In the genomic region with DNA sequence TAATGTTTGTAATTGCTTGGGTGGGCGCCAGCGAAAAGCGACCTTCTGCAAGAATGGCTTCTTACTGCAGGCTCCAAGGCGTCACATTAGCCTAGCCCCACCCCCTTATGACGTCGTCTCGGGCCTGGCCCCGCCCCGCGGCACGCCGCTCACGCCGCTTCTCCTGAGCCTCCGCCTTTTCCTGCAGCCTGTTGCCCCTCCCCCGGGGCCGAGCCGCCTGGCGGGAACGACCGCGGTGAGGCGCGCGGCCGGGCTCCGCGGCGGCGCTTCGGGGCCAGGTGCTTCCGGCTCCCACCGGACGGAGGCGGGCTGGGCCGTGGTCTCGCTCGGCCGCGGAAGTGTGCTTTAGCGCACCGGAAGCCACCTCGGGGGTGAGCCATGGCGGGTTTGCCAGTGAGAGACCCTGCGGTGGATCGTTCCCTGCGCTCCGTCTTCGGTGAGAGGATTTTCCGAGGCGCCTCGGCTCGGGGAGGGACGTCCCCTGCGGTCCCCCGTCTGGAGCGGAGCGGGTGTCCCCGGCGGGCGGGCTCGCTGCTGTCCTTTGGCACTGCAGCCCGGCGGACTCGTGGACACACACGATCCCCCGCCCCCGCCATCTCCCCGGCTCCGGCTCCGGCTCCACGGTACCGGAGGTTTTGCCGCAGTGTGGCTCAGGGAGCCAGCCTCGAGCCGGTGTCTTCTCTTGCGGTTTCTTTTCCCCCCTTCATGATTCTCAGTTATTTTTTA, we compare ENCODE assay signal across 8 mouse cellular contexts. TPM values are rescaled to one million over a fixed set of nuclear protein-coding genes. Genes with fewer than 3 reads are reported as not detected.
A peak's percentile ranks its signal among the peaks of the same experiment; 100 is the strongest.
DNase-seq lines count a peak whose midpoint lies in the region; ATAC-seq and TF ChIP-seq lines count a peak whose summit lies in the region.

Cstf2 (plus strand) TSS at position 201 of the 726 bp plus-strand sequence.

- peak within 1 kb of the TSS; percentile 56 for H3K4me3 ChIP-seq in embryonic facial prominence, embryonic 14.5 days (ENCODE audit: low read depth, low read length)
- peak within 1 kb of the TSS; percentile 54 for H3K4me3 ChIP-seq in limb, embryonic 14.5 days (replicated peaks; ENCODE audit: low read length)
- peak within 1 kb of the TSS; percentile 54 for H3K4me3 ChIP-seq in midbrain, postnatal 0 days (ENCODE audit: low read depth, low read length)

- no peaks in the 10 kb centered on the region; the same call in 1 of the 2 replicates for H3K27me3 ChIP-seq in embryonic facial prominence, embryonic 14.5 days (replicated peaks; ENCODE audit: control insufficient read depth, insufficient read depth, low read length)
- no peaks in the 10 kb centered on the region for H3K27me3 ChIP-seq in limb, embryonic 14.5 days (ENCODE audit: control insufficient read depth, insufficient read depth, low read length)
- H3K27me3 ChIP-seq in midbrain, postnatal 0 days (ENCODE audit: insufficient read depth, low read length), result no peaks in the 10 kb centered on the region

- peak; percentile 97 for ATAC-seq in embryonic facial prominence, embryonic 14.5 days (ENCODE audit: low read depth)
- ATAC-seq in limb, embryonic 14.5 days (ENCODE audit: low FRiP score, low read depth), result peak; percentile 99
- ATAC-seq in midbrain, postnatal 0 days (ENCODE audit: low FRiP score), result peak; percentile 99

- DNase-seq in 3T3-L1 (ENCODE audit: low read depth, low spot score), result peak; percentile 88
- DNase-seq in adrenal gland, postnatal 4 days (ENCODE audit: low spot score in 2 of 2), result peak; percentile 78 to 82
- peak; percentile 92 for DNase-seq in embryonic facial prominence, embryonic 14.5 days (ENCODE audit: low spot score)
- peak; percentile 93 for DNase-seq in heart, adult 8-10 months (ENCODE audit: low spot score)
- peak; percentile 98 for DNase-seq in kidney, adult 9 months
- peak; percentile 86 for DNase-seq in limb, embryonic 14.5 days (ENCODE audit: low spot score)
- DNase-seq in midbrain, postnatal 0 days (ENCODE audit: low spot score), result peak; percentile 92
- DNase-seq in spleen, postnatal 14 days (ENCODE audit: low spot score in 2 of 2), result peak; percentile 88

- TF ChIP-seq POLR2A in limb, embryonic 14.5 days (IDR thresholded peaks at IDR 0.05; ENCODE audit: borderline replicate concordance, extremely low read depth, insufficient read depth, insufficient read length), result peak; percentile 56; the same call in 1 of the 2 replicates

- H3K9me3 ChIP-seq in embryonic facial prominence, embryonic 14.5 days (ENCODE audit: control insufficient read depth, low read length), result no peaks in the 10 kb centered on the region
- H3K9me3 ChIP-seq in limb, embryonic 14.5 days (ENCODE audit: control insufficient read depth, low read length), result no peaks in the 10 kb centered on the region
- H3K9me3 ChIP-seq in midbrain, postnatal 0 days (ENCODE audit: low read length), result no peaks in the 10 kb centered on the region

- 32% methylated on average over 21 of the region's 77 CpGs for WGBS in embryonic facial prominence, embryonic 14.5 days
- 26% methylated on average over 52 of the region's 77 CpGs for WGBS in limb, embryonic 14.5 days
- 31% methylated on average over 64 of the region's 77 CpGs for WGBS in midbrain, postnatal 0 days

- H3K4me2 ChIP-seq in embryonic facial prominence, embryonic 14.5 days (ENCODE audit: low read depth, low read length), result peak within 1 kb of the TSS; percentile 51
- peak within 1 kb of the TSS; percentile 43 for H3K4me2 ChIP-seq in limb, embryonic 14.5 days (replicated peaks; ENCODE audit: low read depth, low read length, severe bottlenecking)
- peak within 1 kb of the TSS; percentile 42 for H3K4me2 ChIP-seq in midbrain, postnatal 0 days (ENCODE audit: low read depth, low read length, poor library complexity, severe bottlenecking)

- no peaks in the 10 kb centered on the region for H3K4me1 ChIP-seq in embryonic facial prominence, embryonic 14.5 days (ENCODE audit: control insufficient read depth, insufficient read depth, low read length)
- H3K4me1 ChIP-seq in limb, embryonic 14.5 days (ENCODE audit: control insufficient read depth, insufficient read depth, low read length), result no peaks in the 10 kb centered on the region
- no peaks in the 10 kb centered on the region for H3K4me1 ChIP-seq in midbrain, postnatal 0 days (ENCODE audit: insufficient read depth, low read length)

- peak within 1 kb of the TSS; percentile 87 for H3K27ac ChIP-seq in embryonic facial prominence, embryonic 14.5 days (replicated peaks; ENCODE audit: low read depth, low read length)
- peak within 1 kb of the TSS; percentile 90 for H3K27ac ChIP-seq in limb, embryonic 14.5 days (replicated peaks; ENCODE audit: low read depth, low read length)
- H3K27ac ChIP-seq in midbrain, postnatal 0 days (ENCODE audit: low read depth, low read length), result peak within 1 kb of the TSS; percentile 84

- H3K9ac ChIP-seq in embryonic facial prominence, embryonic 14.5 days (ENCODE audit: low read depth, low read length), result peak within 1 kb of the TSS; percentile 80
- H3K9ac ChIP-seq in limb, embryonic 14.5 days (ENCODE audit: low read depth, low read length, severe bottlenecking), result peak within 1 kb of the TSS; percentile 72
- H3K9ac ChIP-seq in midbrain, postnatal 0 days (replicated peaks; ENCODE audit: low read length, poor library complexity, severe bottlenecking), result peak within 1 kb of the TSS; percentile 66

- H3K36me3 ChIP-seq in embryonic facial prominence, embryonic 14.5 days (ENCODE audit: control insufficient read depth, insufficient read depth, low read length), result peaks cover 26% of the 10 kb centered on the region; the same call in 1 of the 2 replicates
- H3K36me3 ChIP-seq in limb, embryonic 14.5 days (ENCODE audit: control insufficient read depth, insufficient read depth, low read length), result peaks cover 8% of the 10 kb centered on the region; the same call in 1 of the 2 replicates
- H3K36me3 ChIP-seq in midbrain, postnatal 0 days (ENCODE audit: insufficient read depth, low read length), result no peaks in the 10 kb centered on the region

- TF ChIP-seq CTCF in midbrain, postnatal 0 days (IDR thresholded peaks at IDR 0.05), result no peak

RNA-seq across cellular contexts. Expression of gene Cstf2, which starts in this region (rescaled TPM):
- 10 to 100 TPM; 45.2 to 49.4 TPM for total RNA-seq in adrenal gland, postnatal 4 days (2021)
- 45.3 and 46.2 TPM in 2 replicates for polyA plus RNA-seq in embryonic facial prominence, embryonic 14.5 days (2014; fragmentation: Nextera tagmentation; extraction: Ambion mirVana)
- total RNA-seq in heart, adult 8-10 months (2022), result 10 to 100 TPM; 10.5 to 15.1 (median 12.3) TPM
- 30.6 and 31.4 TPM in 2 replicates for polyA plus RNA-seq in limb, embryonic 14.5 days (2012; rRNA removed)
- 38.4 and 46.4 TPM in 2 replicates for polyA plus RNA-seq in limb, embryonic 14.5 days (2014; fragmentation: Nextera tagmentation; extraction: Ambion mirVana)
- total RNA-seq in midbrain, postnatal 0 days (2014; rRNA removed), result 89.2 and 106 TPM in 2 replicates
- 52.7 and 53.0 TPM in 2 replicates for polyA plus RNA-seq in midbrain, postnatal 0 days (2015; fragmentation: Nextera tagmentation; extraction: Ambion mirVana)

Comparison
In these comparisons a context has a peak if more than half of its experiments do, and no peak if none do; other contexts are left out.
1. Peak in every context shown above with its lines: DNase-seq, ATAC-seq, H3K4me3 ChIP-seq and H3K27ac ChIP-seq.